Mouse (Mus musculus) midbrain, embryonic 11.5 days (tissue): Measurements from ENCODE around the gene Cald1. TPM values are rescaled to one million over a fixed set of nuclear protein-coding genes. Genes with fewer than 3 reads are reported as not detected.

Experiments
- ATAC-seq: fragments of 200-750 bp; cut with Nextera tagmentation; 2 replicates; pipeline ENCODE4 v1.8.0; 2017; ENCODE audit warnings: moderate TSS enrichment, moderate library complexity; ENCODE audit not compliant: low FRiP score
- DNase-seq: peaks from one replicate; pipeline ENCODE4 v3.0.0; 2015; ENCODE audit warnings: low spot score; ENCODE audit errors: missing footprints
- H3K27ac ChIP-seq: fragments of 300-500 bp; sonication (generic); 2 replicates; pipeline ENCODE4 v1.5.1; 2014; ENCODE audit warnings: low read depth, low read length
- H3K27me3 ChIP-seq: fragments of 300-500 bp; sonication (generic); 2 replicates; pipeline ENCODE4 v1.6.1; 2014; ENCODE audit warnings: mild to moderate bottlenecking, low read length, moderate library complexity, mixed read lengths; ENCODE audit not compliant: control insufficient read depth, insufficient read depth
- H3K36me3 ChIP-seq: fragments of 300-500 bp; sonication (generic); 2 replicates; pipeline ENCODE4 v1.6.1; 2014; ENCODE audit warnings: mild to moderate bottlenecking, low read length, moderate library complexity, mixed read lengths; ENCODE audit not compliant: control insufficient read depth, insufficient read depth
- H3K4me1 ChIP-seq: fragments of 300-500 bp; sonication (generic); 2 replicates; pipeline ENCODE4 v1.6.1; 2014; ENCODE audit warnings: low read length; ENCODE audit not compliant: control insufficient read depth, insufficient read depth
- H3K4me2 ChIP-seq: fragments of 300-500 bp; sonication (generic); 2 replicates; pipeline ENCODE4 v1.6.1; 2014; ENCODE audit warnings: mild to moderate bottlenecking, moderate library complexity
- H3K4me3 ChIP-seq: fragments of 300-500 bp; sonication (generic); 2 replicates; pipeline ENCODE4 v1.5.1; 2014; ENCODE audit warnings: low read depth, low read length
- H3K9ac ChIP-seq: fragments of 300-500 bp; sonication (generic); 2 replicates; pipeline ENCODE4 v1.6.1; 2014; ENCODE audit warnings: low read length
- H3K9me3 ChIP-seq: fragments of 300-500 bp; sonication (generic); 2 replicates; pipeline ENCODE4 v1.6.1; 2016; ENCODE audit warnings: low read length; ENCODE audit not compliant: control insufficient read depth
- WGBS: fragments of 180-500 bp; shearing (Covaris S2); extraction: QIAGEN DNeasy Blood & Tissue Kit; methylation state at CpG from one replicate; pipeline ENCODE4 v1.1.7; 2014; 5-methylcytosine and 5-hydroxymethylcytosine counted together
- polyA plus RNA-seq: library from polyadenylated mRNA; unstranded; fragments of >200 nt; fragmentation: Nextera tagmentation; extraction: Ambion mirVana; gene quantifications from 2 replicates; pipeline ENCODE4 v1.2.1, GENCODE M21; 2014

Cald1 gene
- polyA plus RNA-seq, 1 experiment from 2014 or later = 134 TPM

DNA sequence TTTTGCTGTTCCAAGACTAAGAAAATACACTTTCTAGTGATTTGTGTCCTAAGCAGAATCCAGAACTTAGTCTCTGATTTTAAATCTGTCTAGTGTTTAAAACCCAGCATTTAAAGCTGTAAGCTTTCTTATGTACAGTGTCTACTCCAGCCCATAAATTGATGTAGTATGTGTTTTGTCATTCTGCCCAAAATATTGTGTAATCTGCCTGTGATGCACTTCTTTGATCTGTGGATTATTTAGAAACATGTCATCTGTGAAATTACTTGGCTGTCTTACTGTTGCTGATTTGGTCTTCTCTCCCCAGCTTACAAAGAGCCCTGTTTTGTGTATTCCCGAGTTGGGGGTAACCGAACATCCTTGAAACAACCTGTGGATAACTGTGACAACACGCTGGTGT, 199.6 kb downstream of the Cald1 start:
- Histone ChIP-seq H3K4me3 (no peak overlapping the region), H3K9me3 (no peaks in the 10 kb centered on the region), H3K9ac (no peak overlapping the region), H3K4me1 (no peaks in the 10 kb centered on the region), H3K27me3 (no peaks in the 10 kb centered on the region), H3K36me3 (no peaks in the 10 kb centered on the region), H3K27ac (no peak overlapping the region), H3K4me2 (no peak overlapping the region)
- WGBS = 83% methylated on average over 3 of the region's 3 CpGs
- DNase-seq (no peak), ATAC-seq (no peak)

DNA sequence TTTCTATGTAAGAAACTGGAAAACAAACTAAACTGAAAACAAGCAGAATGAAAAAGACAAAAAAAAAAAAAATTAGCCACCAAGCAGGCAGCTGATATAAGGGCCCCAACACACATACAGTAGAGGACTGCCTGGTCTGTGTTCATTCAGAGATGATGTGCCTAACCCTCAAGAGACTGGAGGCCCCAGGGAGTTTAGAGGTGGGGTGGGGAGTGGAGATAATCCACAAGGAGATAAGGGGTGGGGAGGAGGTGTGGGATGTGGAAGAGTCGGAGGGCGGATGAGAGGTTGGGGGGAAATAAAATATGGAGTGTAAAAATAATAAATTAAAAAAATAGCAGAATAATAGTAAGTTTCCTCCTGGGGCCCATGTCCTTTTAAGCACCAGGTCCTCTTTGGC, 207.3 kb downstream of the Cald1 start:
- no peaks in the 10 kb centered on the region for H3K36me3 ChIP-seq

DNA sequence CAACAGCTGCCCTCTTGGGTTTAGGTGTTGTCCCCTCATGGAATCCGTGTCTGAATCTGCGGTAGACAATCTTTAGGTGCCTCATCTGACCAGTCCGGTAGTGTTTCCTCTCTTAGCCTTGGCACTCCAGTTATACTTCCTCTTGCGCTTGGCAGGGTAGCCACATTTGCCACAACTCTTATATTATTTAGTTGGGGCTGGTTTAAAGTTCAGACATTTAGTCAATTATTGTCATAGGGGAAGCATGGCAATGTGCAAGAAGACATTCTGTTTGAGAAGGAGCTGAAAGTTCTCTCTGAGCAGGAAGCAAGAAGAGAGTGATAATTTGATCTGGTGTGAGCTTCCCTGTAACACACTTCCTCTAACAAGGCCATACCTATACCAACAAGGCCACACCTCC, 212.4 kb downstream of the Cald1 start:
- WGBS = 93% methylated on average over 4 of the region's 4 CpGs
- no peak overlapping the region for H3K27ac ChIP-seq
- no peaks in the 10 kb centered on the region for H3K9me3 ChIP-seq
- H3K4me3 ChIP-seq = no peak overlapping the region
- no peaks in the 10 kb centered on the region for H3K4me1 ChIP-seq
- no peak overlapping the region for H3K9ac ChIP-seq
- no peak for ATAC-seq
- no peaks in the 10 kb centered on the region for H3K27me3 ChIP-seq
- no peak overlapping the region for H3K4me2 ChIP-seq
- no peak for DNase-seq
- no peaks in the 10 kb centered on the region for H3K36me3 ChIP-seq

More for the DNA sequence above, 207.3 kb downstream of the Cald1 start:
- no peak for ATAC-seq
- Histone ChIP-seq H3K27me3 (no peaks in the 10 kb centered on the region), H3K4me2 (no peak overlapping the region), H3K4me3 (no peak overlapping the region), H3K27ac (no peak overlapping the region), H3K9me3 (no peaks in the 10 kb centered on the region), H3K4me1 (no peaks in the 10 kb centered on the region), H3K9ac (no peak overlapping the region)
- DNase-seq = no peak
- 90% methylated on average over 2 of the region's 2 CpGs for WGBS

DNA sequence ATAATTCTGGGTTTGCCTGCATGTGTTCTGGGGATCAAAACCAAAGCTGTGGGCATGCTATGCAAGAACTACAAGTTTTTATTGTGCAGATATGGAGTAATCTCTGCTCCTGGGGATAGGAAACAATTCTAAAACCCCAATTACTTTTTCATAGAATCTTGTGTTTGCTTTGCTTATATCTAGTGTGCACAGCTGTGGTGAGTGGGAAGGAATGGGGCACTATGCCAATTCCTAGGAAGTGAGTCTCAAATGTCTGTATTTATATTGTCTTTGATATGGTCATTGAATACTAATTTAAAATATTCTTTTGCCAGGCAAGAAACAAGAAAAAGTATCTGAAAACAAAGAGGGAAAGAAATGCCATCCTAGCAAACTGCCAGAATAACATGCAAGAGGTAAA, 226.1 kb downstream of the Cald1 start:
- no peak overlapping the region for H3K27ac ChIP-seq
- ATAC-seq = no peak
- H3K4me3 ChIP-seq = no peak overlapping the region
- H3K9me3 ChIP-seq = no peaks in the 10 kb centered on the region
- H3K9ac ChIP-seq = no peak overlapping the region
- H3K27me3 ChIP-seq = no peaks in the 10 kb centered on the region
- H3K4me2 ChIP-seq = no peak overlapping the region
- no peaks in the 10 kb centered on the region for H3K36me3 ChIP-seq
- DNase-seq = no peak
- H3K4me1 ChIP-seq = no peaks in the 10 kb centered on the region

Other genes starting within 250 kb of the Cald1 start
- 23.0 and 25.5 TPM in 2 replicates for gene Akr1b8, start 244.4 kb upstream of the Cald1 start, polyA plus RNA-seq
- 11.7 and 14.2 TPM in 2 replicates for gene Akr1b10, start 214.3 kb upstream of the Cald1 start, polyA plus RNA-seq
- not detected in 2 replicates for gene Akr1b7, start 186.2 kb upstream of the Cald1 start, polyA plus RNA-seq
- 63.7 and 64.1 TPM in 2 replicates for gene Bpgm, start 122.3 kb upstream of the Cald1 start, polyA plus RNA-seq
- 5.7 and 6.1 TPM in 2 replicates for gene Agbl3, start 181.9 kb downstream of the Cald1 start, polyA plus RNA-seq